Mouse (Mus musculus) kidney, adult 8-10 months (tissue): ENCODE measurements at regions not wholly inside any gene's neighbourhood (a gene's known extent, or its start where the extent isn't known, plus 50 kb on each side); places are given as distances from the start of the nearest gene placed in this dataset.
A peak's percentile ranks its signal among the peaks of the same experiment; 100 is the strongest.
"Not testable (repeated sequence)": the region's sequence is repeated elsewhere in the genome, so short reads cannot be mapped to it uniquely, and the experiment has no call there.

Experiments
- DNase-seq, 2 experiments: peaks; one replicate each; pipeline ENCODE4 v3.0.0; 2022

DNA sequence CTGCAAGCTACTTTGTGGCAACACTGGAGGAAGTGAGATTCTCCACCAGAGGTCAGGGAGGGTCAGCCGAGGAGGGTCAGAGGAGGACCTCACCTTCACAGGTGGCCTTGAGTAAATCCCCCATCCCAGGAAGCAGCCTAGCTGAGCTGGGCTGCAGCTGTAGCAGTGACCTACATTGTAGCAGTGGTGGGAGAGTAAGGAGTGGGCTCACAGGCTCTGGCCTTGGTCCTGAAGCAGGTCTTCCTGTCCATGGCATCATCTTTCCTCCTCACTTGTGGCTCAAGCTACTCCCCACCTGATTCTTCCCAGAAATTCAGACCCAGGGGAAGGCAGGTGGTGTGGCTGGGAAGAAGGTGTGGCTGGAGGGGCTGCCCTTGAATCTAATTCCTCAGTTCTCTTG is 84.3 kb downstream of the 1810013L24Rik start:
- not testable (repeated sequence) for DNase-seq

DNA sequence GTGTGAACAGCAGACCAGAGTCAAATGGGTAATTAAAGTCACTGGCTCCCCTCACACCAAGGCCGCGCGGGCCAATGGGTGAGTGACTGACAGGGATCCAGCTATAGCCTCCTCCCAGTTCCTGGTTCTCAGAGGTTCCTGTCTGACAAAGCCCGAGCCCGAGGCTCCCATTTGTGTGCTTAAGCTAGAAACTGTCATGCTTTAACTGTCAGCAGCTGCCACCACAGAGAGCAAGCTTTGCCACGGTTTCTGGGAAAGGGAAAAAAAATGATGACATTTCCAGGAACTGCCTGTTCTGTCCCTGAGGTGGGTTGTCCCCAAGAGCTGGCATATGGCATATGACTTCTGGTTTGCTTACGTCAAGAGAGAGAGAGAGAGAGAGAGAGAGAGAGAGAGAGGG is 86.2 kb downstream of the 1810013L24Rik start:
- no peak for DNase-seq

DNA sequence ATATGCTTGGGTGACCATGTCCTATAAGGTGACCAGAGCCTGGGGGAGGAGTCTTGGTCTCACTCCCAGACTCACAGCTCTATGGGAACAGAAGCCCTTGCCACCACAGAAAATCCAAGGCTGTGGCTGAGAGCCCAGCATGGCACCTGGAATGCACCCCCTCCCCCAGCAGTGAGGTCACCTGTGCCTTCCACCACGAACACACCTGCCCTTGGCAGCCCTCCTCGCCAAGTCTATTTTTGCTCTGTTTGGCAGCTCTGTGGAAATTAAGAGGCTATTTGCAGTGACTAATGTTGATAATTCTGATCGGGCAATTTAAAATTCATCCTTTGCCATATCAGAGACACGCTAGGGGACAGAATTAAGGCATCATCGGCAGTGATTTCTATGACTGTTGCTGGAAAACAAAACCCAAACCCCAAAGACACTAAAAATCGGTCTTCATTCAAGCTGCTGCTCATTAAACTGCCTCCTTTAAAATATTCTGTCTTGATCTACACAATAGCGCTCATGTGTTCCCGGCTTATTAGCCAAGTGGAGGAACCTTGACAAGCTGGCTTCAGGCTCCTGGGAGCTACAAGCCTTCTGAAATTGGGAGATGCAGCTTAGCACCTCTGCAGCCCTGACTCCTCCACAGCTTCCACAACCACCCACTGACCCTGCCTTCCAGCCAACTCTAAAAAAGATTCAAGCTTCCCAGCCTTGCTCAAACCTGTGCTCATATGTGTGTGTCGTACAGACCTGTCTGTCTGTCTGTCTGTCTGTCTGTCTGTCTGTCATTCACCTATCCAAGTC is 89.0 kb downstream of the 1810013L24Rik start:
- no peak for DNase-seq

DNA sequence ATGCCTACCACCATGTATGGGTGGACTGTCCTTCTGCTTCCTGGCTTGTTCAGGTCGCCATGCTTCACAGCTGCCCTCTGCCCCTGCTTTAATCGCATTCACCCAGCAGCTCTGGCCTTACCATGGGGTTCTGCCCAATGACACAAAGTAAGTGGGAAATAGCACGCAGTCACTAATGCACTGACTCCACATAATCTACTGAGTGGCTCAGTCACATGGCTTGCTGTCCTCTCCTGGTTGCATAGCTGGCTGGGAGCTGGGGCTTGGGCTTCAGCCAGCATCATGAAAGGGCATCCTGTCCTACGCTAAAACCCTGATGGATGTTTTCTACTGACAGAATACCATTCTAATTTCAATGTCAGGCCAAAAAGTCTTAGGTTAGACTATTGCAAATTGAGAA is 94.8 kb downstream of the 1810013L24Rik start:
- no peak for DNase-seq

DNA sequence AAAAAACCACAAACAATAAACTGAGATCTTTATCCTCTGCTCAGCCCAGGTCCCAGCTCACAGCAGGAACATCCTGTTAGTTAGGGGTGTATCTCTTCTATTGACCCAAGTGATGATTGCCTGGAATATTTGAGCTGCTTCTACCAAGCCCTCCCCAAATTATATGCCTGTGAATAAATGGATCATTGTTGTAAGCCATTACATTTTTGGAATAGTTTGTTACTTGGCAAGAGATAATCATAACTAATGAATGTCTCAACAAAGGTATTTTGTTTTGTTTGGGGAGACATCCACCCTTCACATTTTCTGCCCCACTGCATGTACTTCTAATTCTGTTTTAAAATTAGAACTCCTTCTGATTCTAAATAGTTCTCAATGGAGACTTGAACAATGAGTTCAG is 102.1 kb downstream of the 1810013L24Rik start:
- no peak for DNase-seq

DNA sequence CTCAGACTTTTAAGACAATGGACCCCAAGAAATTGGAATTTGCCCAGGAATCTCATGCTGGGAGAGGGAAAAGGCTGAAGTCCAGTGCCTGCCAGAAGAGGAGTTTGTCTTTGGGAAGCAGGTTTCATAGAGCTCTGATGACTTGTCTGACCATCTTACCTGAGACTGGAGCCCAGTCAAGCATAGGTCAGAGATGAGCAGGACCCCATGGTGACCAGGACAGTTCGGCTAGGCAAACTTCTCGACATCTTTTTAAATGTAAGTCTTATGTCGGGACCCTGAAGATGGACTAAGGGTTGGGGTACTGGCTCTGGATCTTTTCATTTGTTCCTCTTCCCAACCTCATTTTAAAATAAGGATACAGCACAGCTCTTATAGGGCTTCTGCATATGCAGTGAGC is 103.2 kb downstream of the 1810013L24Rik start:
- no peak for DNase-seq

DNA sequence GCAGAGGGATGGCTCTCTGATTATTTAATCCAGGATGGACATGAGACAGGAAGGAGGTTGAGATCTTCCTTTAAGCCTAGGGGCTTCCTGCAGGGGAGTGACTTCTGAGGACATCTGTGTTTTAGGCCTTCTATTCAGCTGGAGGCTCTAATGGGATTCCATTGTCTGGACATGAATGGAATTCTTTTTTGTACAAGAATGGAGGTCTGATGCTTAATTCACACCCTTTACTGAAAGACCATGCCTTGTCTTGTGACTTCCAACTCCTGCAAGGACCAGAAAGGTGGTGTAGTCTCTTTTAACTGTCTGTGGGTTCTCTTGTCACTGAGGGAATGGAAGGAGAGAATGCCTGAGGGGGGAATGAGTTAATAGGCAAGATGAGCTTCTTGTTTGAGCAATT is 106.5 kb downstream of the 1810013L24Rik start:
- no peak for DNase-seq

DNA sequence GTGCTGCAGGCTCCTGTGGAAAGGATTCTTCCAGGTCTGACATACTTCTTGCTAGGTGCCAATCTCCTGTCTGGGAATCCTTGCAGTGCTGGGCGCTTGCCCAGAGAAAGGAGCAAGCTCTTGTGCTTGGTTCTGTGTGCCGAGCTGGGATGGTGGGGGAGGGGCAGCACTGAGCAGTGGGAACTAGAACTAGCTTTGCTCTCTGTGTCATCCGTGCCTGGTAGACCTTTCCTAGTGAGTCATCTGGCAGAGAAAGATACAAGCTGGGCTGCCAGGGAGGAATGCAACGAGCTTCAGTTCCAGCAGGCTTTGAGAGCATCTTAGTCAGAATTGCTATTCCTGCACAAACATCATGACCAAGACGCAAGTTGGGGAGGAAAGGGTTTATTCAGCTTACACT is 108.6 kb downstream of the 1810013L24Rik start:
- no peak for DNase-seq

DNA sequence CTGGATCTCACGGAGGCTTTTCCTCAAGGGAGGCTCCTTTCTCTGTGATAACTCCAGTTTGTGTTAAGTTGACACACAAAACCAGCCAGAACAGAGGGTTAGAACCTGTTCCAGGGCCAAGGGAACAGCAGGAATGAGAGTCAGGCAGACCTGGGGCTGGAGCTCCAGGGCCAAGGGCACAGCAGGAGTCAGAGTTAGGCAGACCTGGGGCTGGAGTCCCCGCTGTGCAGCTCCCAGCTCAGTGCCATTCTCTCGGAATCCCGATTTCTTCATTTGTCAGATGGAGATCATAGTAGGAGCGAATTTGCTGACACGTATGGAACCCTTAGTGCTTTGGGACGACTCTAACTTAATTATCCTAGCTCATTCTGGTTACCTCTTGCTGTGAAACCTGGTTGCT is 109.2 kb downstream of the 1810013L24Rik start:
- DNase-seq, result no peak

DNA sequence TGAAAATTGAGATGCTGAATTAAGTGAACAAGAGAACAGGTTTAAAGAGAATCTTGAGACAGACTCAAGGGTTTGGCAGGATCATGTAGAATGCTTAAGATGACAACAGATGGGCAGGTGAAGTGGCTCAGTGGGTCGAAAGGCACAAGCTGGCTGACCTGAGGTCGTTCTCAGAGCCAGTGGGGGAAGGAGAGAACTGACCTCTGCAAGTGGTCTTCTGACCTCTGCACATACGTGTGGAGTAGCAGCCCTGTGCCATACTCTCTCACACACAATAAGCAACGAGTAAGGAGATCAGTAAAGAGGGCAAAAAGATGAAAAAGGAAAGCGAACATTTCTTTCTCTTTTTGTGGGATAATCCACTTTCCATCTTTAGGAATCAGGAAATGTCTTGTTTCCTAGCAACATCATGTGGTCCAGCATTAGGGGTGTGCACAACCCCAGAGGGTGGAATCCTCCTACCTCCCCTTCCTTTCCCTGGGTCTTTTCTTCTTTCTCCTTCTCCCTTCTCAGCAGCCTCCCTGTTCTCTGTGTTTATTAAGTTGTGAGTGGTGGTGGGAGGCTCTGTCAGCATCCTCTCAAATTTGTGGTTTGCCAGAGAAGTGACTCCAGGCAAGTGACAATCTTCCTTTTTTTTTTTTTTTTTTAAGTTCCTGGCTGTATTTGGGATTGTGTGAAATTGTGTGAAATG is 114.7 kb downstream of the 1810013L24Rik start:
- DNase-seq, result no peak

DNA sequence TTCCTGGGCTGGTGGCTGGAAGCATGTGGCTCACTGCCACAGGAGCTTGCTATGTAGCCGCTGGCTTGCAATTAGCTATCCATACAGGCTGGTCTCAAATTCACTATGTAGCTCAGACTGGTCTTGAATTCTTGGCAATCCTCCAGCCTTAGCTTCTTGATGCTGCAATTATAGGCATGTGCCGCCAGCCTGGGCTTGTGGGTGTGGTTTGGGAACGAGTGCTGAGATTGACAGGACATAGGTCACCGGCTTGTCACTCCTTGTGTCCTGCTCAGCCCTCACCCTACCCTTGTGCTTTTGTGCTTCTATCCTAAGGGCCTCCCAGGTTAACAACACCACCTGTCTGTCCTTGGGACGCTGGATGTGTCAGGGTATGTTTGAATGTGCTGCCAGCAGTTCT is 117.9 kb downstream of the 1810013L24Rik start:
- DNase-seq, result no peak

DNA sequence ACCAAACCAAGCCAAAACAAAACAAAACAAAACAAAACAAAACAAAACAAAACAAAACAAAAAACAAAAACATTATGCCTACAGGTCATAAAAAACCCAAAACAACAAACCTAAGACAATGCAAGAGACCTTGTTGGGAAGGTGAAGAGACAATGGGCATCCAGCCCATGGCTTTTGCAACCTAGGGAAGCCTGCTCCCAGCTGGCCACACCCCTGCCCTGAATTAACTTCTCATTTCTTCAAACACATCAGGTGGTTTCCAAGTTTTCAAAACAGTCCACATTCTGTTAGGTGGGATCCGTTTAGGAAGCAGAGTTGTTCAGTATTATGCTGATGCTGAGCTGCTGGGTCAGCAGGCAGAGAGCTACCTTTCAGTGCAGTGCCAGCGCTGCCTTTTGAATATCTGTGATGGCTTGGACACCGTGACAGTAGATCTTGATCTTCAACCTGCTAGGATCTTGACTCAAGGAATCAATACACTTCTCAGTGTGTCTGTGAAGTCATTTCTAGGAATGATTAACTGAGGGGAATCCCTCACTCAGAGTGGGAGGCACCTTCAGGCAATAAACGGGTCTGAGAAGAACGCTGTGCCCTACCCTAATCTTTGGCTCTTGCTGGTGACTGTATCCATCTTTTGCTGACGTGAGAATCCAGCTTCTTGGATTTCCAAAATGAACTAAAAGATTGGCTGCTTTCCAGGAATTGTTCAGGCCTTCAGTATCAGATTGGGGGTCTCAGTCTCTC is 121.4 kb downstream of the 1810013L24Rik start:
- DNase-seq, result no peak

DNA sequence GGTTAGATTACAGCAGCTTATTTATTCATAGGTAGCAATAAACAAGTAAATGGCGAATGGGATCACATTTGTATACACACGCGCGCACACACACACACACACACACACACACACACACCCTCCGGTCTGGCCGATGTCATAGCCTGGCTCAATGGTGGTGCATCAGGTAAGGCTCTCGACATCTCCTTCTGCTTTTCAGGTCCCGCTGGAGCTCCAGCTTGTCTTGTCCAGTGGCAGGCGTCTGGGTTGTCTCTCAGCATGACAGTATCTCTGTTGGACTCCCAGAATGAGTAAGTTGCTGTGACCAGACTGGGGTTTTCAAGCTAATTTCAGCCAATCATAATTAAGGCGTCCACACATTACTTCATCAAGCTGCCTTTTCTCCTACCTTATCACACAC is 131.8 kb downstream of the 1810013L24Rik start:
- DNase-seq, result no peak

DNA sequence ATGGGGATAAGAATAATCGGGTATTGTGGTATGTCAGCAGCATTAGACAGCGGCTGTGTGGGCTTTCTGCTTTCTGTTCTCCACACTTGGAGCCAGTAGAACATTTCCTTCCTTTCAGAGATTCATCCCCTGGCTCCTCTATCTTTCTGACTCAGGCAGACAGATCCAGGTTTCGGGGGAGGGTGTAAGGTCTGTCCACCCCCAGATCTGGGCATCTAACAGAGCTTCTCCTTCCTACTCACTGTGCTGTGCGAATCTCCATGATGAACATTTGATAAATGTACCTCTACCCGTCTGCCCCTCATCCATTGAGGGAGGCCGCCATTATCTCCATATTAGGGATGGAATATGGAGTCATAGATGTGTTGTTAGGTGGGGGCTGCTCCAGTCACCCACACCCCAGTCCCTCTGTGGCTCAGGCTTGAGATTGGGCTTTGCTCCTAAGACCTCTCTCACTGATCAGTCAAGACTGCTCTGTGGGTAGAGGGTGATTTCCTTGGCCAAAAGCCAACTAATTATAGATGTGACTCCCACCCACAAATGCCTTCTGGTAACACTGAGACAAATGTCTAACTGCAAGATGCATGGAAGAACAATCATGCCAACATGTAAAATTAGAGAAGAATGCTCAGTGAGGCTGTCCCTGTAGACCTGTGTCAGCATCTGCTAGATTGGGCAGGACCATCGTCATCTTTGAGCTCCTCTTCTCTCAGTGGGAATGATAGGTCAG is 163.8 kb downstream of the 1810013L24Rik start:
- no peak for DNase-seq

DNA sequence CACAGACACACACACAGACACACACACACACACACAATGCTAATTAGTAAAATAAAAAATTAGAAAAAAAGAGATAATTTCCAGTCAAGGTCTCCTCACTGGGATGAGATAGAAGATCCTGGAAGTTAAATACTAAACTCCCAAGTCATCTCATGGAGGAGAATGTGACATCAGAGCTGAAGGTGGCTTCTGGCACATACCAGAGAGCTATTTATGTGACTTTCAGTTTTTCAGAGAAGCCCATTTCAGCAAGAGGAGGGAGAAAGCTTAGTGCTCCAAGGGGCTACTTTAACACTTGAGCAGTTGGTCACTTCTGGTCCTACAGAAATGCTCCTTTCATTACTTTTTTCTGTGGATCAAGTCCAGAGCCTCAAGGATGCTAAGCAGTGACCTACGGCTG is 164.6 kb downstream of the 1810013L24Rik start:
- DNase-seq, result no peak

DNA sequence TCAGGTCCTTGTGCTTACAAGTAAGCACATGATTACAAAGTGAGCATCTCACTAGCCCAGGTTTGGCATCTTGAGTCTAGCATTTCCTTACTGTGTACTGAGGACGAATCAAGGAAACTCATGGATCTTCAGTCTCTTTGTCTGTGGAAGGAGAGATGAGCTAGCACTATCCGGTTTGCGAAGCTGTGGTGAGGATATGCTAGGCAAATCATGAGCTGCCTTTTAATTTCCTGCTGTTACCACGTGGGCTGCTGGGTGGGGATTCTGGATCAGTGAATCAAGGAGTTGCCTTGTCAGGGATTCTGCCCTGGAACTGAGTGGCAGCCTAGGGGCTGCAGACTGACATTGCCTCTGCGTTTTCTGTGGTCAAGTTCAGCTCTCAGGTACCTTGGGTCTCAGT is 167.3 kb downstream of the 1810013L24Rik start:
- no peak for DNase-seq

DNA sequence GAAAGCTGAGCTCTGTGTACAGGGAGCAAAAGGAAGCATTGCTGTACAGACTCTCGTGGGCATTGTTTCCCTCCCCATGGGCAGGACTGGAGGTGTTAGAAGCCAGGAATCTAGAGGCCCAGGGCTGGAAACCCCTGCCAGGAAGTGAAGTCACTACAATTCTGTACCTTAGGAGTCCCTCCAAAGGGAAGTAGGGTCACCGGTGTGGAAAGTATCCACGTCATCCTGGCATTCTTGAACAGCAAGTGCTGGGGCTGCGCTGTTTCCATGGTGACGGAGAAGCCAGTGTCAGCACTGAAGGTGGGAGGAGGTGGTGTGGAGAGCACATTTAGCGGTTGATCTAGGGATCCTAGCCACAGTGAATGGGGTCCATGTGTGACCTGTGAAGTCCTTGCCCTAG is 174.1 kb downstream of the 1810013L24Rik start:
- DNase-seq, result no peak

DNA sequence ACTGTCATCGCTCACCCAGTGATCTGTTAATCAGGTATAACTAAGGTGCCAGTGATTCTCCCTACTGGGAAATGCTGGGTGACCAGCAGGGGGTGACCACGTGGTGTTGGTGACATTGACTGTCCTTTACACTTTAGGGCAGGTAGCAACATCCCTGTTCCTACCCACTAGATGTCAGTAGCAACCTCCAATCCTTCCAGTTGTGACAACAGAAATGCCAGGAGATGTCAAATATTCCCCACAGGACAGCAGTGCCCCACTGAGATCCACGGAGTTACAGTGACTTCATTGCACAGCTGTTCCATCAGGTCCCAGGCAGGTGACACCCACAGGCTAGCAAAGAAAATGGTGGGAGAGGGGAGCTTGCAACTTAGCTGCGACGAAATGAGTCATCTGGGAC is 176.0 kb downstream of the 1810013L24Rik start:
- DNase-seq, result no peak

DNA sequence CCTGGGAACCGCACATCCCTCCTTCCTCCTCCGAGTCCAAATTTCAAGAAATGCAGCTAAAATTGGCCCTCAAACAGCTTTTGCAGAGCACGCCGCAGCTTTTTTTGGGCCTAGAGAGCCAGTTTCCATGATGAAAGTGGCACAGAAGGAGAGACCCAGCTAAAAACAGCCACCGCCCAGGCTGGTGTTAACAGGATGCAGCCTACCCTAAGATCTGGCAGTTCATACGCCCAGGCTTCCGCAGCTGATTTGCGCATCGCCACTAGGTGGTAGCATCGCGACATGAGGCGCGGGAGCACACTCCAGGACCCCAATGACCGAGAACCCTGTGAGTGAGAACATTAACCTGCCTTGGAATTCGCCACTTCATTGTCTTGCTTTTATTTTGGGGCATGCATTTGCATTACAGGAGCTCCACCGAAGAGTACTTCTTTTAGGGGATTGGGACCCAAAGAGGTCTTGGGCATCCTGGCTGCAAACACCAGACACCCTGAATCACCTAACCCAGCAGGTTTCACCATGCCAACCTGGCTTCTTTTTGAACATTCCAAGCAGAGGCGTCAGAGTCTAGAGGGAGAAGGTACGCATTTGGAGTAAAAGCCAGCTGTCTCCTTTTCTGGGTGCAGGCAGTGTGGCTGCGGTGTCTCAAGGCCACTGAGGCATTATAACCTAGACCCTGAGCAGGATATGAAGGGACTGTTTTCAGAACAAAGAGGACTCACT is 179.6 kb downstream of the 1810013L24Rik start:
- DNase-seq, result peak; percentile 18 to 65

DNA sequence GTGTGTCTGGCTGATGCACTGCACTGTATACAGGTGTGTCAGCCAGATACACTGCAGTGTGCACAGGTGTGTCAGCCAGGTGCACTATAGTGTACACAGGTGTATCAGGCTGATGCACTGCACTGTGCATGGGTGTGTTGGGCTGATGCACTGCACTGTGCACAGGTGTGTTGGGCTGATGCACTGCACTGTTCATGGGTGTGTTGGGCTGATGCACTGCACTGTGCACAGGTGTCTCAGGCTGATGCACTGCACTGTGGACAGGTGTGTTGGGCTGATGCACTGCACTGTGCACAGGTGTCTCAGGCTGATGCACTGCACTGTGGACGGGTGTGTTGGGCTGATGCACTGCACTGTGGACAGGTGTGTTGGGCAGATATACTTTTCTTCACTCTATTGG is 181.2 kb downstream of the 1810013L24Rik start:
- DNase-seq, result no peak

DNA sequence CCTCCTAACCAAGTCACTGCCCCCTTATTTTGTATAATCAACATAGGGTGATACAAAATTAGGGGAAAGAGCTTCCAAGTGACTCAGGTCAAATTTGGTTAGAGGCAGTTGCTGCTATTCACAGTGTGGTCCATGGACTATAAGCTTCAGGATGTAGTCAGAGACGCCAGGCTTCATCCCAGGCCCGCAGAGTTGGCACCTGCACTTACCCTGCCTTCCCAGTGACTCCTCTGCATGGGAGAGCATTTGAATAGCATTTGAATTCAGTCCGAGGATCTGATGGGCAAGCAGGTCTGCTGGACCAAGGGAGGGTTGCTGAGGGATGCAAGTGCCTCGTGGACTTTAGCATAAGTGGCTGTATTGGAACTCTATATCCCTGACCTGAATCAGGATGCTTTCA is 181.8 kb downstream of the 1810013L24Rik start:
- no peak for DNase-seq

DNA sequence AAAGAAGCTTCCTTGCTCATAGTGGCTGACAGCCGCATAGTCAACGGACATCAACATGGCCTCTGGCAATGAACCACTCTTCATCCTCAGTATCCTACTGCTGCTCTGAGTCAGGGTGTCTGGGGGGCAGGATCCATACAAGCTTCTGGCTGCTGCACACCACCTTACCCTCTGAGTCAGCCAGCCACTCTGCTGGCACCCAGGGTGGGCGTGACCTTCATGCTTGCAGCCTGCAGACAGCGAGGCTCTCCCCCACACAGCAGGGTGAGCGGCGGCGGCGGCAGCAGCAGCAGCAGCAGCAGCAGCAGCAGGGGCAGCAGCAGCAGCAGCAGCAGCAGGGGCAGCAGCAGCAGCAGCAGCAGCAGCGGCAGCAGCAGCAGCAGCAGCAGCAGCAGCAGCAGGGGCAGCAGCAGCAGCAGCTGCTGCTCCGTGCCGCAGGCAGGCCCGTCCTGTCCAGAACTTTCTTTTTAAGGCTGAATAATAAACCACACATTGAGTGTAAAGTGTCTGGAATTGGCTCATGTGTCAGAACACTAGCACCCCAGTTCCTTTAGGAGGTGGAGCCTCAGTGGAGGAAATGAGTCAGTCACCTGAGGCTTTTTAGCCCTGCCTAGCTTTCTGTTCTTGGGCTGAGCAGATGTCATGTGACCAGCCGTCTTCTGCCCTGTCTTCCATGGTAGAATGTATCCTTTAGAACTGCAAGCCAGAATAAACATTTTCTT is 186.3 kb downstream of the 1810013L24Rik start:
- no peak for DNase-seq
